Mouse (Mus musculus) CH12.LX (cell line): ENCODE results near the gene Klhl32. TPM values are rescaled to one million over a fixed set of nuclear protein-coding genes. Genes with fewer than 3 reads are reported as not detected.

Experiments used
- DNase-seq: peaks from one replicate; pipeline ENCODE4 v3.0.0-alpha.2; 2013; ENCODE audit errors: extremely low read depth
- H3K27ac ChIP-seq: 2 replicates; pipeline ENCODE4 v1.5.1; 2012; ENCODE audit warnings: low read depth, mild to moderate bottlenecking, control low read depth, moderate library complexity; ENCODE audit not compliant: insufficient read depth
- H3K27me3 ChIP-seq: replicated peaks from 2 replicates; pipeline ENCODE3; 2012; ENCODE audit warnings: inconsistent platforms
- H3K36me3 ChIP-seq, 2 experiments: replicated peaks in 1 of 2; 2 replicates each; pipeline versions ENCODE3 to v1.6.1; 2012; ENCODE audit warnings: inconsistent platforms in 1 of 2, low read length in 1 of 2, mild to moderate bottlenecking in 1 of 2, mixed read lengths in 1 of 2, moderate library complexity in 1 of 2; ENCODE audit not compliant: control insufficient read depth in 1 of 2, insufficient read depth in 1 of 2
- H3K4me1 ChIP-seq, 2 experiments: 2 replicates each; pipeline ENCODE4 v1.6.1; 2012; ENCODE audit warnings: inconsistent platforms in 1 of 2, moderate library complexity in 1 of 2; ENCODE audit not compliant: insufficient read depth in 2 of 2, control insufficient read depth in 1 of 2
- H3K4me2 ChIP-seq: 2 replicates; pipeline ENCODE4 v1.6.1; 2012; ENCODE audit warnings: low read depth, mild to moderate bottlenecking, control low read depth; ENCODE audit not compliant: poor library complexity, insufficient read depth, severe bottlenecking
- H3K4me3 ChIP-seq, 3 experiments: fragments of 150-350 bp in 1 of 3; sonication (generic) in 1 of 3; replicated peaks in 1 of 3; 2 replicates each; pipeline versions ENCODE3 to v1.5.1; 2011 to 2012; ENCODE audit warnings: low read depth in 2 of 3, low read length in 2 of 3, mild to moderate bottlenecking in 2 of 3, moderate library complexity in 2 of 3, control low read depth in 1 of 3, improper control_type of control experiment in 1 of 3, inconsistent platforms in 1 of 3, mixed read lengths in 1 of 3; ENCODE audit not compliant: poor library complexity in 1 of 3
- H3K79me2 ChIP-seq: replicated peaks from 2 replicates; pipeline ENCODE4 v1.6.1; 2012; ENCODE audit warnings: mild to moderate bottlenecking, moderate library complexity; ENCODE audit not compliant: control insufficient read depth, poor library complexity, insufficient read depth, severe bottlenecking; ENCODE audit errors: extremely low read depth
- H3K9ac ChIP-seq: 2 replicates; pipeline ENCODE4 v1.6.1; 2012; ENCODE audit warnings: low read depth, mild to moderate bottlenecking, control low read depth, moderate library complexity; ENCODE audit not compliant: insufficient read depth
- H3K9me3 ChIP-seq: replicated peaks from 2 replicates; pipeline ENCODE3; 2012; ENCODE audit warnings: low read length, inconsistent platforms, mixed read lengths
- BHLHE40 ChIP-seq: IDR thresholded peaks from 2 replicates; pipeline ENCODE4 v1.6.1; 2011; ENCODE audit warnings: mild to moderate bottlenecking, low read depth, low read length, improper control_type of control experiment
- CHD1 ChIP-seq: IDR thresholded peaks from 2 replicates; pipeline ENCODE4 v1.6.1; 2012; ENCODE audit warnings: low read depth, low read length, improper control_type of control experiment, inconsistent platforms
- CHD2 ChIP-seq: IDR thresholded peaks from 2 replicates; pipeline ENCODE4 v1.6.1; 2011; ENCODE audit warnings: low read length, improper control_type of control experiment
- ELF1 ChIP-seq: IDR thresholded peaks from 2 replicates; pipeline ENCODE4 v1.6.1; 2014; ENCODE audit warnings: low read depth, mild to moderate bottlenecking, inconsistent platforms, low read length, improper control_type of control experiment
- HCFC1 ChIP-seq: IDR thresholded peaks from 2 replicates; pipeline ENCODE4 v1.6.1; 2012; ENCODE audit warnings: low read depth, mild to moderate bottlenecking, inconsistent platforms, low read length, improper control_type of control experiment
- JUND ChIP-seq: conservative IDR thresholded peaks from 2 replicates; pipeline ENCODE4 v1.6.1; 2011; ENCODE audit warnings: low read depth, low read length, improper control_type of control experiment
- MAFK ChIP-seq: IDR thresholded peaks from 2 replicates; pipeline ENCODE4 v1.6.1; 2011; ENCODE audit warnings: low read length, improper control_type of control experiment; ENCODE audit not compliant: insufficient replicate concordance
- MAX ChIP-seq: IDR thresholded peaks from 2 replicates; pipeline ENCODE4 v1.6.1; 2011; ENCODE audit warnings: low read length, improper control_type of control experiment
- MYC ChIP-seq: IDR thresholded peaks from 2 replicates; pipeline ENCODE4 v1.6.1; 2011; ENCODE audit warnings: low read depth, mild to moderate bottlenecking, improper control_type of control experiment, low read length
- NELFE ChIP-seq: IDR thresholded peaks from 2 replicates; pipeline ENCODE4 v1.6.1; 2011; ENCODE audit warnings: low read depth, low read length, improper control_type of control experiment
- PAX5 ChIP-seq: IDR thresholded peaks from 2 replicates; pipeline ENCODE4 v1.6.1; 2012; ENCODE audit warnings: low read length, inconsistent platforms, mixed read lengths
- POLR2A ChIP-seq: IDR thresholded peaks from 2 replicates; pipeline ENCODE4 v1.6.1; 2011; ENCODE audit warnings: low read depth, mild to moderate bottlenecking, improper control_type of control experiment, low read length
- RAD21 ChIP-seq: IDR thresholded peaks from 2 replicates; pipeline ENCODE4 v1.6.1; 2011; ENCODE audit warnings: low read depth, mild to moderate bottlenecking, low read length, improper control_type of control experiment, moderate library complexity
- RCOR1 ChIP-seq: conservative IDR thresholded peaks from 2 replicates; pipeline ENCODE4 v1.6.1; 2012; ENCODE audit warnings: low read depth, mild to moderate bottlenecking, inconsistent platforms, low read length, improper control_type of control experiment
- TBP ChIP-seq: conservative IDR thresholded peaks from 2 replicates; pipeline ENCODE4 v1.6.1; 2011; ENCODE audit warnings: low read depth, low read length, improper control_type of control experiment
- TCF12 ChIP-seq: IDR thresholded peaks from 2 replicates; pipeline ENCODE4 v1.6.1; 2014; ENCODE audit warnings: low read depth, mild to moderate bottlenecking, inconsistent platforms, low read length, improper control_type of control experiment
- ZC3H11A ChIP-seq: IDR thresholded peaks from 2 replicates; pipeline ENCODE4 v1.6.1; 2012; ENCODE audit warnings: low read depth, mild to moderate bottlenecking, inconsistent platforms, low read length, improper control_type of control experiment
- ZMIZ1 ChIP-seq: IDR thresholded peaks from 2 replicates; pipeline ENCODE4 v1.6.1; 2012; ENCODE audit warnings: low read depth, mild to moderate bottlenecking, inconsistent platforms, low read length, improper control_type of control experiment
- ZNF384 ChIP-seq: IDR thresholded peaks from 2 replicates; pipeline ENCODE4 v1.6.1; 2012; ENCODE audit warnings: low read depth, low read length, improper control_type of control experiment, inconsistent platforms
- dilution Hi-C: fragments of 300-500 bp; cut with MboI; formaldehyde crosslinking; loops from 2 replicates; pipeline ENCODE4 v1.14.3; 2020; ENCODE audit warnings: low sequenced_read_pairs; ENCODE audit not compliant: extremely low pct_unique_long_range_greater_than_20kb, extremely low pct_ligation_motif_present
- in situ Hi-C: fragments of 300-500 bp; cut with MboI; formaldehyde crosslinking; loops from 3 replicates; pipeline ENCODE4 v1.14.3; 2019; ENCODE audit warnings: low sequenced_read_pairs, low pct_ligation_motif_present, low pct_unique_long_range_greater_than_20kb, mixed read lengths
- polyA plus RNA-seq: library from polyadenylated mRNA; unstranded; fragments of >175 nt; gene quantifications from 2 replicates; pipeline ENCODE4 v1.2.1, GENCODE M21; 2012; ENCODE audit warnings: low read depth; ENCODE audit not compliant: insufficient read length
- total RNA-seq, 2 experiments: library from RNA; depleted of rRNA; stranded (reverse); fragments of 300-350 nt in 1 of 2; fragments of >200 nt in 1 of 2; gene quantifications; 2 replicates each; pipeline ENCODE4 v1.2.3; 2012 to 2014

The Klhl32 gene
- total and polyA plus RNA-seq, 3 experiments = 0.55 to 1.1 (median 0.60) TPM

- no peak overlapping the region for H3K27ac ChIP-seq
- H3K4me2 ChIP-seq = no peak overlapping the region
- no peak overlapping the region for H3K9ac ChIP-seq
- in situ Hi-C loops (no loop called here), dilution Hi-C loops (no loop called here)
- no peak for TF ChIP-seq ZC3H11A
- TF ChIP-seq BHLHE40 = no peak
- TF ChIP-seq ELF1 = no peak
- no peak for TF ChIP-seq TCF12
- no peak for TF ChIP-seq RAD21
- no peak for TF ChIP-seq CHD1
- no peak for TF ChIP-seq POLR2A
- no peak for TF ChIP-seq PAX5
- TF ChIP-seq MYC = no peak
- TF ChIP-seq MAX = no peak
- TF ChIP-seq ZMIZ1 = no peak
- no peak for TF ChIP-seq JUND
- TF ChIP-seq HCFC1 = no peak
- TF ChIP-seq TBP = no peak
- TF ChIP-seq ZNF384 = no peak
- no peak for TF ChIP-seq CHD2
- TF ChIP-seq NELFE = no peak
- H3K79me2 ChIP-seq = no peaks in the 10 kb centered on the region
- no peaks in the 10 kb centered on the region for H3K36me3 ChIP-seq
- H3K4me3 ChIP-seq = no peak overlapping the region
- H3K9me3 ChIP-seq = no peaks in the 10 kb centered on the region
- no peaks in the 10 kb centered on the region for H3K27me3 ChIP-seq
- DNase-seq = no peak
- H3K4me1 ChIP-seq = no peaks in the 10 kb centered on the region
Measured at GRCm38 (mm10) chr4:24845546-24845945, 5.4 kb downstream of the Klhl32 start.

- in situ Hi-C loops (no loop called here), dilution Hi-C loops (no loop called here)
- Histone ChIP-seq H3K27ac (no peak overlapping the region), H3K4me3 (no peak overlapping the region), H3K4me2 (no peak overlapping the region), H3K9ac (no peak overlapping the region), H3K9me3 (no peaks in the 10 kb centered on the region), H3K79me2 (no peaks in the 10 kb centered on the region), H3K36me3 (no peaks in the 10 kb centered on the region), H3K27me3 (no peaks in the 10 kb centered on the region), H3K4me1 (peaks cover 0 to 8% of the 10 kb centered on the region in 2 experiments; a peak in 1 of 4 replicates)
- TF ChIP-seq RCOR1 (no peak), TBP (no peak), RAD21 (no peak), PAX5 (no peak), MAFK (no peak)
- no peak for DNase-seq
Measured at GRCm38 (mm10) chr4:24838567-24838966, 12.4 kb downstream of the Klhl32 start.
